Mouse (Mus musculus) megakaryocyte, embryonic 14.5 days (primary cell): ENCODE measurements around the gene Heca. TPM values are rescaled to one million over a fixed set of nuclear protein-coding genes. Genes with fewer than 3 reads are reported as not detected.
"Not testable (repeated sequence)": the region's sequence is repeated elsewhere in the genome, so short reads cannot be mapped to it uniquely, and the experiment has no call there.

Source experiments
- H3K27me3 ChIP-seq: replicated peaks from 2 replicates; pipeline ENCODE3; 2012; ENCODE audit warnings: inconsistent platforms
- H3K36me3 ChIP-seq: replicated peaks from 2 replicates; pipeline ENCODE3; 2012; ENCODE audit warnings: low read length, inconsistent platforms, mixed read lengths
- H3K4me1 ChIP-seq: 2 replicates; pipeline ENCODE4 v1.6.1; 2012; ENCODE audit warnings: inconsistent platforms
- H3K4me3 ChIP-seq: replicated peaks from 2 replicates; pipeline ENCODE3; 2012; ENCODE audit warnings: moderate library complexity, mild to moderate bottlenecking, inconsistent platforms
- H3K9me3 ChIP-seq: 2 replicates; pipeline ENCODE4 v1.6.1; 2012; ENCODE audit warnings: inconsistent platforms
- FLI1 ChIP-seq: IDR thresholded peaks from 2 replicates; pipeline ENCODE4 v1.6.1; 2012; ENCODE audit warnings: low read length, inconsistent platforms, mixed read lengths
- GATA1 ChIP-seq: IDR thresholded peaks from 3 replicates; pipeline ENCODE4 v1.6.1; 2012; ENCODE audit warnings: mixed read lengths, low read length, inconsistent platforms, borderline replicate concordance
- polyA plus RNA-seq: library from polyadenylated mRNA; stranded (reverse); fragments of >175 nt; gene quantifications from 2 replicates; pipeline ENCODE4 v1.2.3, GENCODE M21; 2012; ENCODE audit warnings: low replicate concordance; ENCODE audit not compliant: insufficient read depth

The Heca gene
- polyA plus RNA-seq, 1 experiment: 2.2 TPM

DNA sequence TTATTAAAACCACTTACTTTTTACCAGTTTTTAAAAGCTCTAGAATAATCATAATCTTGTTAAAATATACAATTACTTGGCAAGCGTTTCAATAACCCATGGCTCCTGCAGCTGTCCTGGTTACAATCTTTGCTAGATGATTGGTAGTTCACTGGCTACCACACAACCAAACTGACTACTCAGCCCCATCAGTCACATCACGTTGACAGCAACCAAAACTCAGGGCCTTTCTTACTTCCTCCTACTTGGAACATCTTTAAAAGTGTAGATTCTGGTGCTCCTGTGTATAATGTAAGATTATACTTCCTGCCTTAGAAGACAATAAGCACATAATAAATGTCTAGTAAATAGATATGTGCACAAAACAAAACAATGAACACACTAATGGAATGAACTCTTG, 14.2 kb downstream of the Heca start:
- Histone ChIP-seq H3K4me3 (no peak overlapping the region), H3K9me3 (no peaks in the 10 kb centered on the region), H3K4me1 (peaks cover 18% of the 10 kb centered on the region), H3K27me3 (no peaks in the 10 kb centered on the region), H3K36me3 (peaks cover 5% of the 10 kb centered on the region)
- TF ChIP-seq GATA1 (no peak), FLI1 (no peak)

DNA sequence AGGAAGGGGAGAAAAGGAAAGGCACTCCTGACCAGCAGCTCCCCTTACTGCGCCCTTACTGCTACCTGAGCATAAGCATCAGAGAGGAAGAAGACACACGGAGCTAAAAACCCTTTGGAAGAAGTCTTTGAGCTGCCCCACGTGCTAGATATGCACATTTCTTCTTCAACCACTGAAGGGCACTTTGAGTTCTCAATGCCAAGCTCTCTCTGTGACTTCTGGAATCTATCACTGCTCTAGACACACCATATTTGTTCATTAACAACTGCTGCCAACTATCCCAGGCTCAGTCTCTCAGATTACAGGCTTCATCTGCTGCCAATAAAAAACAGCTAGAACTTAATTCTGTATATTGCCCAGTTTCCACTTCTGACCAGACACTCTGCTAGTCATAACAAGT, 15.7 kb downstream of the Heca start:
- peaks cover 18% of the 10 kb centered on the region for H3K4me1 ChIP-seq
- peaks cover 5% of the 10 kb centered on the region for H3K36me3 ChIP-seq
- TF ChIP-seq FLI1 (no peak), GATA1 (no peak)
- H3K27me3 ChIP-seq: no peaks in the 10 kb centered on the region
- no peak overlapping the region for H3K4me3 ChIP-seq
- no peaks in the 10 kb centered on the region for H3K9me3 ChIP-seq

DNA sequence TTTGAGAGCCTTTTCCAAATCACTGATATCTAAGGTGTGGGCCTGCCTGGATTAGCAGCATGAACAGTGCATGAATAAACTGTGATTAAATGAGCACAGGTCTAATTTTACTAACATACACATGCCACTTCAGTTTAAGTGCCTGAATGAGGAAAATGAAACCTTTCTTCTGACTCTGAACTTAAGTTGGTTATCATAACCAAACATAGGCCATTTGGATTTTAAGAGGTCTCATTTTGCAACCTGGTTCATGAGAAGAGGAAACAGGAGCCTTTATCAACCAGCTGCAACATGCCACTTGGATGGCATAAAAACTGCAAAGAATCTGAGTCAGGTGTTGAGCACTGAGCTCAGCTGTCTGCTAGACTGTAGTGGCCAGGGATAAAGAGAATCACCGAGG, 16.7 kb downstream of the Heca start:
- Histone ChIP-seq H3K27me3 (no peaks in the 10 kb centered on the region), H3K4me1 (peaks cover 18% of the 10 kb centered on the region), H3K9me3 (no peaks in the 10 kb centered on the region), H3K4me3 (no peak overlapping the region), H3K36me3 (peaks cover 5% of the 10 kb centered on the region)
- TF ChIP-seq FLI1 (no peak), GATA1 (no peak)

DNA sequence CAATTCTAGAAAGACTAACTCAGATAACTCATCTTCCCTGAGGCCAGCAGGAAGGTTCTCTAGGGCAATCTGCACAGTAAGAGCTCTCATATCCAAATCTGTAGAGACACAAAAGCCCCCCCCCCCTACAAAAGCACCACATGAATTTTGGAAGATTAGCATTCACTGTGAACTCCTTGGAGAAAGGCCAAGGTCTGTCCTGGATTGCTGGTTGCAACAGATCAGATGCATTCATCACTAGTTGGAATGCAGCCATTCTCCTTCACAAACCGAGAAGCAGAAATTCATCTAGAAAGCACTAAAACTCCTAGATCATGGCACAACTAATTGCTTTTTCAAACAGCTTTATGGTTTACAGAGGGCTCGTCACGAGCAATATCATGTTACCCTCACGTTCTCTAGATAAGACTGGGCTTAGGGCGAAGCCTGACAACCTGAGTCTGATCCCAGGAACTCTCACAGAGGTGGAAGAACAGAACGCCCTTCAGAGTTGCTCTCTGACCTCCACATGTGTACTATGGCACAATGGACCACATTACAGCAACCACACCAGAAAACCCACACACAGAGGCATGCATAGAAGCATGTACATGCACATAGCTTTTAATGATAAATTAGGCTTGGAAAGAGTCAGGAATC, 17.3 kb downstream of the Heca start:
- TF ChIP-seq FLI1 (no peak), GATA1 (no peak)
- Histone ChIP-seq H3K4me3 (no peak overlapping the region), H3K4me1 (peaks cover 18% of the 10 kb centered on the region), H3K27me3 (no peaks in the 10 kb centered on the region), H3K36me3 (peaks cover 3% of the 10 kb centered on the region), H3K9me3 (no peaks in the 10 kb centered on the region)

DNA sequence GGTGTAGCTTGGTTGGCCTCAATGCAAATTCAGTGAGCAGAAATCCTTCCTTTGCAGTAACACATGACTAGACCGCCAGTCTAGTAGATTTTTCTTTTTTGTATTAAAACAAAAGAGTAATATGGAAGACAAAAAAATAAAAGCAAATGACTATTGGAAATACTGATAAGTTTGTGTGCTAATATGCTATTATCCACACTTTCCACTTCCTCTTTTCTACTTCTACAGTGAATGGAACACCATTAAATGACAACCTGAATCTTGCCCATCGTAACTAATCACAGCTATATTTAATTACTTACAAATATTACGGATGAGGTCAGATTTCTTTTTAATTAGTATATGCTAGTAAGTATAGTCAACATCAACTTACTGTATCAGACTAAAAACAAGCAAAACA, 22.7 kb downstream of the Heca start:
- Histone ChIP-seq H3K4me3 (no peak overlapping the region), H3K27me3 (no peaks in the 10 kb centered on the region), H3K9me3 (no peaks in the 10 kb centered on the region), H3K4me1 (peaks cover 9% of the 10 kb centered on the region; the same call in 1 of the 2 replicates), H3K36me3 (peaks cover 3% of the 10 kb centered on the region)
- TF ChIP-seq GATA1 (no peak), FLI1 (no peak)

DNA sequence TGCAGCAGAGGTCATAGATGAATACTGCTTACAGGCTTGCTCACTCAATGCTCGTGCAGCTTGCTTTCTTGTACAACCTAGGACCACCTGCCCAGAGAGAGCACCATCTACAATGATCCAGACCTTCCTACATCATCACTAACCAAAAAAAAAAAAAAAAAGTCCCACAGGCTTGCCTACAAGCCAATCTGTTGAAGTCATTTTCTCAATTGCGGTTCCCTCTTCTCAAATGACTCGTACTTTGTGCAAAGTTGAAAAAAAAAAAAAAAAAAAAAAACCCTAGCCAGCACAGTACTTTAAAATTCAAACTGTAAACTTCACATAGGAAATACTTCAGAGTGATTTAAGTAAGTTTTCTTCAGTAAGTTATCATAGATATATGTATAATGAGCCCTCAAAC, 23.7 kb downstream of the Heca start:
- Histone ChIP-seq H3K27me3 (no peaks in the 10 kb centered on the region), H3K4me1 (peaks cover 18% of the 10 kb centered on the region), H3K9me3 (no peaks in the 10 kb centered on the region), H3K4me3 (no peak overlapping the region), H3K36me3 (peaks cover 3% of the 10 kb centered on the region)
- no peak for TF ChIP-seq FLI1
- no peak for TF ChIP-seq GATA1

DNA sequence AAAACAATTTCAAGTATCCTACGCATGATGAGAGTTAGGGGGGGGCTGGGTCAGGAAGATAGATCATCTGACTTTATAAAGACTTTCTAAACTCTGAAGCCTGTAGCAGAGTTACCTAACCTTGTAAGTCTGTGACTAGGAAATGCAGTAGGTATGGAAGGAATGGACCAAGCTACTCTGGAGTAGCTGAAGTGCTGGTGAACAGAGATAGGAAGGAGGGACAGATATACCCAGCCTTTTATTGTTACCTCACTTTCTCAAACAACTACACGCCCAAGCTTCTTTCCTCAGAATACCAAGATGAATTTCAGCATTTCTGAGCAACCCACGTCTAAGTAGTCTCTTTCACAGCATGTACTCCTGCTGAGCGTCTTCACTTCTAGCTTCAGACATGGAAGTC, 26.5 kb downstream of the Heca start:
- Histone ChIP-seq H3K27me3 (no peaks in the 10 kb centered on the region), H3K4me1 (peaks cover 17% of the 10 kb centered on the region)

DNA sequence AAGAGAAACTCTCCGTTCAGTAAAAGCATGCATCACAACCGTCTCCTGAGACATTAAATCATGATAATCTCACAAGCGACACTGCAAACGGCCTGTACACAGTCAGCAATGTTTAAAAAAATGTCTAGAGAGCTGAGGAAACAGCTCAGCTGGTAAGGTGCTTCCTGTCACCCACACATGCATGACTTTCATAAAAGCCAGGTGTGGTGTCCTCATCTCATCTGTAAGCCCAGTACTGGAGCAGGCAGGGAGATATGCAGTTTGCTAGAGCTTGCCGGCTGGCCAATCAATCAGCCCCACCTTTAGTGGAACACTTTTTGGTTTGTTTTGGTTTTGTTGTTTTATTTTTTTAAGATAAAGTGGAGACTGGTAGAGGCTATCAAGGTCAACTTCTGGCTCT, 27.9 kb downstream of the Heca start:
- no peak overlapping the region for H3K4me3 ChIP-seq
- TF ChIP-seq FLI1 (no peak), GATA1 (no peak)
- H3K4me1 ChIP-seq: peaks cover 17% of the 10 kb centered on the region
- H3K36me3 ChIP-seq: peaks cover 10% of the 10 kb centered on the region
- H3K27me3 ChIP-seq: no peaks in the 10 kb centered on the region
- no peaks in the 10 kb centered on the region for H3K9me3 ChIP-seq

More for the DNA sequence above, 26.5 kb downstream of the Heca start:
- H3K4me3 ChIP-seq: no peak overlapping the region
- TF ChIP-seq GATA1 (no peak), FLI1 (no peak)
- H3K9me3 ChIP-seq: no peaks in the 10 kb centered on the region
- no peaks in the 10 kb centered on the region for H3K36me3 ChIP-seq

DNA sequence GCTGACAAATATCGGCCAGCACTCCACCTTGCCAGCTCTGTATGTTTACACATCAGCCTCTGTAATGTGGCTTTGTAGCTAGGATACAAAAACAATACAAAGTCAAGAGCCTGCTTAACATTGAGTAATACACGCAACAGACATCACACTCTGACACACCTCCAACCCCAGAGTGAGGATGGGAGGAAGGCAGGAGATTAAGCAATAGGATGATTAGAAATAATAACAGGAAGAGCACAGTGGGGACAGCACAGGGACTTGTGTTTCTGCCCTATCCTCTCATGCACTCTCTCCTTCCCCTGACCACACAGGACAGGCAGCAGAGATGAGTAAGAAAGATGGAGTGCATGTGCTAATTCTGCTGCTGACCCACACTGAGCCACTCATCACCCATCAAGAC, 28.8 kb downstream of the Heca start:
- H3K4me3 ChIP-seq: no peak overlapping the region
- no peaks in the 10 kb centered on the region for H3K27me3 ChIP-seq
- TF ChIP-seq FLI1: no peak
- peaks cover 19% of the 10 kb centered on the region for H3K36me3 ChIP-seq
- H3K4me1 ChIP-seq: peaks cover 16% of the 10 kb centered on the region
- no peaks in the 10 kb centered on the region for H3K9me3 ChIP-seq

DNA sequence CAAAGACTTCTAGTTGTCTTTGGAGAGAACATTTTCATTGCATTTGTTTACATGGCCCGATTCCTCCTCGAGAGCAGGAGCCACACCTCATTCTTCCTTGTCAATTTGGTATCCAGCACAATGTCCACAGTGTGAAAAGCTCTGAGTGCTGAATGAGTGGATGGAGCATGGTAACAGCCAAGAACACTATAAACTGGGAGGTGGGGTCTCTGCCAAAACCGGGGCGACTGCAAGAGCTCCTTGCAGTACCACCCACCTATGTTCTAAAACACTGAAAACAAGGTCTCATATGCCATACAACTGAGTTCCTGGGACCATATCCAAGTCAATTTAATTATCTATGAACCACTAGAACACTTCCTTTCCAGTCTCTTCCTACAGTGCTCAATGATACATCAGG, 39.1 kb downstream of the Heca start:
- Histone ChIP-seq H3K9me3 (no peaks in the 10 kb centered on the region), H3K4me3 (no peak overlapping the region), H3K27me3 (no peaks in the 10 kb centered on the region), H3K4me1 (no peaks in the 10 kb centered on the region), H3K36me3 (peaks cover 43% of the 10 kb centered on the region)
- TF ChIP-seq FLI1 (no peak), GATA1 (no peak)

DNA sequence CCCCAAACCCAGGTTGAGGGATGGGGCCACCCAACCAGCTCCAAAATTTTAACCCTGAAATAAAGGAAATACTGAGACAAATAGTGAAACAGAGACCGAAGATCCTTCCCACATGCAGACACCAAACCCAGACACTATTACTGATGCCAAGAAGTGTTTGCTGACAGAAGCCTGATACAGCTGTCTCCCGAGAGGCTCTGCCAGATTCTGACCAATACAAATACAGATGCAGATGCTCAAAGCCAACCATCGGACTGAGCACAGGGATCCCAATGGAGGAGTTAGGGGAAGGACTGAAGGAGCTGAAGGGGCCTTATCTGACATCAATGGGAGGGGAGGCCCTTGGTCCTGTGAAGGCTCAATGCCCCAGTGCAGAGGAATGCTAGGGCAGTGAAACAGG, 41.5 kb downstream of the Heca start:
- not testable (repeated sequence) for H3K4me3 ChIP-seq, H3K9me3 ChIP-seq, H3K27me3 ChIP-seq, H3K4me1 ChIP-seq
- H3K36me3 ChIP-seq: peaks cover 54% of the 10 kb centered on the region
